Mouse (Mus musculus) olfactory bulb, adult 2 months (tissue): ENCODE data around the gene Siglec1.

ENCODE experiments used
- CTCF ChIP-seq: fragments of 200-500 bp; IDR thresholded peaks from 2 replicates; pipeline ENCODE4 v1.5.1; 2012; ENCODE audit warnings: low read depth, mild to moderate bottlenecking, low read length, moderate library complexity; ENCODE audit not compliant: insufficient read depth
- POLR2A ChIP-seq: fragments of 200-500 bp; IDR thresholded peaks from 2 replicates; pipeline ENCODE4 v1.6.1; 2012; ENCODE audit warnings: mild to moderate bottlenecking, low read depth, low read length, moderate library complexity; ENCODE audit not compliant: insufficient read depth

DNA sequence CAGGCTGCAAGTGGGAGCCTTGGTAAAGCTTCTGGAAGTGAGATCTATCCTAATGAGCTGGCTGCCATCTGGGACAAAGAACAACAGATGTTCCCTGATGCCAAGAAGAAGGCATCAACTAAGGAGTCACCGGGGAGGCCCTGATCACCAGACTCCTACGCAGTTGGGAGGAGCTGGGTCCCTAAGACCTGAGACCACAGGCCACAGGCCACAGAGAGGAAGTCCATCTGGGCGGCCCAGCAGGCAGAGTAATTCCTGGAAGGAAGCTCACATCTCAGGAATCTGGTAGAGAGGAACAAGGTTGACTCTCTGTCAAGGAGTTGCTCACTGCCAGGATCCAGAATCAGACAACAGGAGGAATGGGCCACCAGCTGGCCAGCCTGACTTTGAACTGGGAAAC lies 37.6 kb upstream of the Siglec1 start:
- TF ChIP-seq CTCF (no peak), POLR2A (no peak)
